Mouse (Mus musculus): ENCODE data around the gene Wdr62. TPM values are rescaled to one million over a fixed set of nuclear protein-coding genes. Genes with fewer than 3 reads are reported as not detected.

The Wdr62 gene
- not detected for polyA plus RNA-seq (2014; fragmentation: Illumina TruSeq; extraction: RNeasy Lipid Tissue Mini Kit (QIAGEN cat#74804); ENCODE audit: low read depth, low replicate concordance)

GRCm38 (mm10) chr7:30279951-30280669 is at the start of gene Wdr62, which contains the start of gene Thap8:
Gene Wdr62 (minus strand): TSS chr7:30280419.
Gene Thap8 (plus strand): TSS chr7:30280094.

GRCm38 (mm10) chr7:30323795-30324194 is 43.6 kb upstream of the Wdr62 start, which contains the start of gene Sdhaf1:
Gene Sdhaf1 (minus strand): TSS chr7:30323895.

DNA sequence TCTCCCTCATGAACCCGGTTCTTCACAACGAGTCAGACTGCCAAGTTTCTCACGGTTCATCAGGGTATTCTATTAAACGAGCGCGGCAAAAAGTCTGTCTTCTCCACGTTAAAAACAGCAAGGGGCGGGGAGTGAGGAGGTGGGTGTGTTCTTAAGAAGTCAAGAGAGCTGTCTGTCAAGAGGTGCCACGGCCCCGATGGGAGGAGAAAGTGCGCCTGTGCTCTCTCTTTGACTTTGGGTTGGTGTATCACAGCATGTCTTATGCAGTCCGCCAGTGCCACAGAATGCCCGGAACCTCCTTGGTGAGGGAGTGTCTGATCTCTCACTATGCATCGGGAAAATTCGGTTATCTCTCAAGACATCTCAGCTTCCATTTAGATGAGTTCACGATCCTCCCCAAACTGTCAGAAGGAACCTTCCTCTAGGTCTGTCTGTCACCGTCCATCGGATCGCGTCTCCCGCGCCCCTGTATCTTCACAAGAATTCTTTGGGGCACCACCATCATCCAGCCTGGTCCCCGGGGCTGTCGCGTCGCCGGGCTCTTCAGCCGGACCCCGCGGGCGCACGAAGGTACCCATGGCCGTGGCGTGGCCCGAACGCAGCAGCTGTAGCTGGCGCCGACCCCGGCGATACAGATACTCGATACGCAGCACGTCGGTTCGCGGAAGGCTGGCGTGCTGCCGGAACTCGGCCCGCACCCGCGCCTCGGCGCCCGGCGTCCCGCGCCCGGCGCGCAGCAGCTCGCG is 41.5 kb upstream of the Wdr62 start, which contains the start of gene E130208F15Rik:
Gene E130208F15Rik (plus strand): TSS at position 202 of the 746 bp plus-strand sequence.

GRCm38 (mm10) chr7:30314721-30315155 is 34.5 kb upstream of the Wdr62 start, which contains the start of gene Syne4:
Gene Syne4 (plus strand): TSS chr7:30314807.

GRCm38 (mm10) chr7:30308076-30309005 is 28.1 kb upstream of the Wdr62 start, which contains the start of gene Alkbh6:
Gene Alkbh6 (plus strand): TSS chr7:30308717.

DNA sequence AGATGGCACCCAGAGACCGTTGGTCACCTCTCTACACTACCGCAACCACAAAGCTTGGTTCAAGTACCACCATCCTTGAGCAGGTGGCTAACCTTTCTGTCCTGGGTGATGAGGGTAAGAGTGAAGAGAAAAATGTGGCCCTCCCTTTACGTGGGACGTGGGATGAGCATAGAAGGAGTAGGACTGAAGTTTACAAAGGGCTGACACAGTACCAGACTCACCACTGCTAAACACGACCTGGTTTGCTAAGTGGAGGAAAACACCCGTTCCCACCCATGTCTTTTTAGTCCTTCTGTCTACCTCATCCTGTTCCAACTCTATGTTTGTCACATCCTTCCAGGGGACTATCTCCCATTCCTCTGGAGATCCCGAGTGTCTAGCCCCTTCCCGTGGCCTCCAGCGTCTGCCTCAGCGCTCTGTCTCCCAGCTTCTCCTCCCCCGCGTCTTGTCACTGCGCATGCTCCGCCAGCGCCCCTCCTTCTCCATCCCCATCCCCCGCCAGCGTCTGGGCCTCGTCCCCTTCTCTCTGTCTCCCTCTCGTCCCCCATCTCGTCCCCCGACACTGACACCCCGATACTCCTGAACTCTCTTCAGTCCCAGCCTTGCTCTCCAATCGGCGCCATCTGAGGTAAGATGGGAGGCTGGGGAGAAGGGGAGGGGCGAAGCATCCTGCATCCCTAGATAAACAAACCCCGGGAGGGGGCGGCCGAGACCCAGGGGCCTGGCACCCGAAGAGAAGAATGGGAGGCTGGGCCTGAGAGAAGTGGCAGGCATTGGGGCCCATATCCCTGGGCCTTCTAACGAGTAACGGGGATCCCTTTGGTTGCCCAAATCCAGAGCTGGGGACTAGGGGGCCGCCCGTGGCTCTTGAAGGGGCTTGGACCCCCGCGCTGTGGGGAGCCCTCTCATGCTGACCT is 11.3 kb upstream of the Wdr62 start, which contains the start of gene Clip3:
Gene Clip3 (plus strand): TSS at position 514 of the 917 bp plus-strand sequence.

DNA sequence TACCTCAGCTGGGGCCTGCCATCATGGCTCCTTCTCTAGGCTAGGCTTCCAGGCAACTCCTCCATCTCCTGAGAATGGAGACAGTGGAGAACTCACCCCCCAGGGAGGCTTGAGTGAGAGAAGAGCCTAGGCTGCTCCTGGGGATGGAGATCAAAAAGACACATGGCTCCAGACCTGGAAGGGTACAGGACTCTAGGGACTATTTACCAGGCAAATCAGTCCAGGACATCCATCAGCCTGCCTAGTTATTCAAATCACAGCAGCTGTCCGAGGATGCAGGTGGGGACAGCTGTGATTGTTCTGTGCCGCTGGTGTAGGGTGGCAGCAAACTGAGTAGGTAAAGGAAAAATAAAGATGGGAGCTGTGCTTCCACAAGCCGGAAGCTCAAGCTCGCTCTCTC is 44.6 kb downstream of the Wdr62 start, which contains the start of gene Ovol3:
Gene Ovol3 (minus strand): TSS at position 101 of the 400 bp plus-strand sequence.

DNA sequence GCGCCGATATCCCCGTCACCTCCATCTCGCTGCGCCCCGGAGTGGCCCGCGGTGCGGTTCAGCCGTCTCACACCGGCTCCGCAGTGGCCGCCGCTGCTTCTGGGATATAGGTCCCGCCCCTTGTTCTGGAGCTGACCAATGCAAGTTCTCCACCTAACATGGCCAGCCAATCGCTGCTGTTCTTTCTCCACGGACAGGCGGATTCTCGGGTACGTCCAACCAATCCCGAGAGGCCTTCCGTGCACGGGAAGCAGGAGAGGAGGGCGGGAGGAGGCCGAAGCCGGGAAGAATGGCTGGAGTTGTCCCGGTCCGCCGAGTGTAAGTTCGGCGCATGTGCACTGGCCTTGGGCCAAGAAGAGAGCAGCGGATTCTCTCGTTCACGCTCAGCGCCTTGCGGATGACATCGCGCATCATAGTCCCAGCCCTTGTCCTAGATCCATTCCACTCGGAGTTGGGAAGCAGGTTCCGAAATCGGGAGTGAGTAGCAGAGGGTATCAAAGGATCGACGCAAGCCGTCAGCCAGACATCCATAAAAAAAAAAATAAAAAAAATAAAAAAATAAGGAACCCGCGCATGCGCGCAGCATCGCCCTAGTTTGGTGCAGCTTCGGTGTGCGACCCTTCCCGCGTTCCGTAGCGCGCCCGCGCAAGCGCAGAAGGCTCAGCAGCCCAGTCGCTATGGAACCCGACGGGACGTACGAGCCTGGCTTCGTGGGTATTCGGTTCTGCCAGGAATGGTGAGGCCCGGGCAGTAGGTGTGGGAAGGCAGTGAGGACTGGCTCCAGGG is 48.4 kb downstream of the Wdr62 start, which contains the start of the genes Polr2i and Tbcb:
Gene Polr2i (plus strand): TSS at position 280 of the 786 bp plus-strand sequence.
Gene Tbcb (minus strand): TSS at position 604 of the 786 bp plus-strand sequence.

GRCm38 (mm10) chr7:30198481-30198971 is 81.7 kb downstream of the Wdr62 start, which contains the start of gene Capns1:
Gene Capns1 (minus strand): TSS chr7:30198811.

Other genes starting within 250 kb of the Wdr62 start
- 3.1 TPM for gene Zfp14, start 229.0 kb downstream of the Wdr62 start, polyA plus RNA-seq (2014; fragmentation: Illumina TruSeq; extraction: RNeasy Lipid Tissue Mini Kit (QIAGEN cat#74804); ENCODE audit: low read depth, low replicate concordance)
- gene Zfp82, start 207.5 kb downstream of the Wdr62 start, polyA plus RNA-seq (2014; fragmentation: Illumina TruSeq; extraction: RNeasy Lipid Tissue Mini Kit (QIAGEN cat#74804); ENCODE audit: low read depth, low replicate concordance), result 2.0 TPM
- gene Gm26920, start 190.0 kb downstream of the Wdr62 start, polyA plus RNA-seq (2014; fragmentation: Illumina TruSeq; extraction: RNeasy Lipid Tissue Mini Kit (QIAGEN cat#74804); ENCODE audit: low read depth, low replicate concordance), result not detected
- gene Zfp566, start 189.9 kb downstream of the Wdr62 start, polyA plus RNA-seq (2014; fragmentation: Illumina TruSeq; extraction: RNeasy Lipid Tissue Mini Kit (QIAGEN cat#74804); ENCODE audit: low read depth, low replicate concordance), result 1.9 TPM
- 97.5 TPM for gene Zfp260, start 185.6 kb downstream of the Wdr62 start, polyA plus RNA-seq (2014; fragmentation: Illumina TruSeq; extraction: RNeasy Lipid Tissue Mini Kit (QIAGEN cat#74804); ENCODE audit: low read depth, low replicate concordance)
- 0.93 TPM for gene Zfp382, start 158.5 kb downstream of the Wdr62 start, polyA plus RNA-seq (2014; fragmentation: Illumina TruSeq; extraction: RNeasy Lipid Tissue Mini Kit (QIAGEN cat#74804); ENCODE audit: low read depth, low replicate concordance)
- 32.4 TPM for gene Zfp146, start 110.7 kb downstream of the Wdr62 start, polyA plus RNA-seq (2014; fragmentation: Illumina TruSeq; extraction: RNeasy Lipid Tissue Mini Kit (QIAGEN cat#74804); ENCODE audit: low read depth, low replicate concordance)
- not detected for gene Cox7a1, start 96.3 kb downstream of the Wdr62 start, polyA plus RNA-seq (2014; fragmentation: Illumina TruSeq; extraction: RNeasy Lipid Tissue Mini Kit (QIAGEN cat#74804); ENCODE audit: low read depth, low replicate concordance)
- gene Capns1, start 81.6 kb downstream of the Wdr62 start, polyA plus RNA-seq (2014; fragmentation: Illumina TruSeq; extraction: RNeasy Lipid Tissue Mini Kit (QIAGEN cat#74804); ENCODE audit: low read depth, low replicate concordance), result 58.2 TPM
- gene Polr2i, start 48.5 kb downstream of the Wdr62 start, polyA plus RNA-seq (2014; fragmentation: Illumina TruSeq; extraction: RNeasy Lipid Tissue Mini Kit (QIAGEN cat#74804); ENCODE audit: low read depth, low replicate concordance), result not detected
- gene Tbcb, start 48.1 kb downstream of the Wdr62 start, polyA plus RNA-seq (2014; fragmentation: Illumina TruSeq; extraction: RNeasy Lipid Tissue Mini Kit (QIAGEN cat#74804); ENCODE audit: low read depth, low replicate concordance), result 7.6 TPM
- not detected for gene Ovol3, start 44.7 kb downstream of the Wdr62 start, polyA plus RNA-seq (2014; fragmentation: Illumina TruSeq; extraction: RNeasy Lipid Tissue Mini Kit (QIAGEN cat#74804); ENCODE audit: low read depth, low replicate concordance)
- not detected for gene Thap8, start 325 bp downstream of the Wdr62 start, polyA plus RNA-seq (2014; fragmentation: Illumina TruSeq; extraction: RNeasy Lipid Tissue Mini Kit (QIAGEN cat#74804); ENCODE audit: low read depth, low replicate concordance)
- gene Clip3, start 11.3 kb upstream of the Wdr62 start, polyA plus RNA-seq (2014; fragmentation: Illumina TruSeq; extraction: RNeasy Lipid Tissue Mini Kit (QIAGEN cat#74804); ENCODE audit: low read depth, low replicate concordance), result 1.7 TPM
- gene Alkbh6, start 28.3 kb upstream of the Wdr62 start, polyA plus RNA-seq (2014; fragmentation: Illumina TruSeq; extraction: RNeasy Lipid Tissue Mini Kit (QIAGEN cat#74804); ENCODE audit: low read depth, low replicate concordance), result 4.7 TPM
- 5.0 TPM for gene Syne4, start 34.4 kb upstream of the Wdr62 start, polyA plus RNA-seq (2014; fragmentation: Illumina TruSeq; extraction: RNeasy Lipid Tissue Mini Kit (QIAGEN cat#74804); ENCODE audit: low read depth, low replicate concordance)
- gene E130208F15Rik, start 41.3 kb upstream of the Wdr62 start, polyA plus RNA-seq (2014; fragmentation: Illumina TruSeq; extraction: RNeasy Lipid Tissue Mini Kit (QIAGEN cat#74804); ENCODE audit: low read depth, low replicate concordance), result 1.4 TPM
- gene Sdhaf1, start 43.5 kb upstream of the Wdr62 start, polyA plus RNA-seq (2014; fragmentation: Illumina TruSeq; extraction: RNeasy Lipid Tissue Mini Kit (QIAGEN cat#74804); ENCODE audit: low read depth, low replicate concordance), result 5.7 TPM
- 0.69 TPM for gene Lrfn3, start 82.4 kb upstream of the Wdr62 start, polyA plus RNA-seq (2014; fragmentation: Illumina TruSeq; extraction: RNeasy Lipid Tissue Mini Kit (QIAGEN cat#74804); ENCODE audit: low read depth, low replicate concordance)
- gene Tyrobp, start 133.3 kb upstream of the Wdr62 start, polyA plus RNA-seq (2014; fragmentation: Illumina TruSeq; extraction: RNeasy Lipid Tissue Mini Kit (QIAGEN cat#74804); ENCODE audit: low read depth, low replicate concordance), result 0.97 TPM
- not detected for gene Hcst, start 139.4 kb upstream of the Wdr62 start, polyA plus RNA-seq (2014; fragmentation: Illumina TruSeq; extraction: RNeasy Lipid Tissue Mini Kit (QIAGEN cat#74804); ENCODE audit: low read depth, low replicate concordance)
- gene Nfkbid, start 141.3 kb upstream of the Wdr62 start, polyA plus RNA-seq (2014; fragmentation: Illumina TruSeq; extraction: RNeasy Lipid Tissue Mini Kit (QIAGEN cat#74804); ENCODE audit: low read depth, low replicate concordance), result not detected
- 1.6 TPM for gene Aplp1, start 165.1 kb upstream of the Wdr62 start, polyA plus RNA-seq (2014; fragmentation: Illumina TruSeq; extraction: RNeasy Lipid Tissue Mini Kit (QIAGEN cat#74804); ENCODE audit: low read depth, low replicate concordance)
- gene Kirrel2, start 177.3 kb upstream of the Wdr62 start, polyA plus RNA-seq (2014; fragmentation: Illumina TruSeq; extraction: RNeasy Lipid Tissue Mini Kit (QIAGEN cat#74804); ENCODE audit: low read depth, low replicate concordance), result not detected
- 3.5 TPM for gene Nphs1, start 177.9 kb upstream of the Wdr62 start, polyA plus RNA-seq (2014; fragmentation: Illumina TruSeq; extraction: RNeasy Lipid Tissue Mini Kit (QIAGEN cat#74804); ENCODE audit: low read depth, low replicate concordance)
- 2.5 TPM for gene Prodh2, start 213.2 kb upstream of the Wdr62 start, polyA plus RNA-seq (2014; fragmentation: Illumina TruSeq; extraction: RNeasy Lipid Tissue Mini Kit (QIAGEN cat#74804); ENCODE audit: low read depth, low replicate concordance)

All from kidney, adult 10 weeks (tissue).